Comparison of ENCODE assay signal across 7 mouse cellular contexts in the genomic region with DNA sequence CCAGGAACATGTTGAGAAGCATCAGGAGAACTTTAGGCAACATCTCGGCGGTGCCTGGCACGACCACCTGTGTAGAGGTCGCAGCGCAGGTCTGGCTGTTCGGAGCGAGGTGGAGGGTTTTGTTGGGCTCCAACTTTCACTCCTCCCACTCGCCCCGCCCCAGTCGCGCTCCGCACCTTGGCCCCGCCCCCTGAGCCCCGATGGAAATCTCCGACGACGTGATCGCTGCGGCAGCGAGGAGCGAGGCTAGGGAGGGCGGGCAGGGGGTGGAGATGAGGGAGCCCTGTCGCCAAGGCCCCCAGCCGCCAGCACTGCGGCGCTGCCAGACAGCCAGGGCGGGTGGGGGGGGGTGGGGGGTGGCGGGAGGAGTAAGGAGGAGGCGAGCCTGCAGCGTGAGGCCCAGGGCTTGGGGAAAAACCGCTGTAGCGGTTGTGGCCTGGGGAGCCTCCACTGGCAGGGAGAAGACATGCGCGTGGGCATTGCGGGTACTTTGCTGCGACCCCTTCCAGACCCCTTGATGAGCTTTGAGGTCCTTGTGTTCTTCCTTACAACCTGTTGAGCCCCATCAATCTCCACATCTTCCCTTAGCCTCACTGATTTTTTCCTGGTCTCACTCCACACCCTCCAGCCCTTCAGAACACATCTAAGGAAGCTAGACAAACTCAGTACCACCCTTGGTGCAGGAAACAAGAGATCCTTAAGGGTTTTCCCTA. TPM values are rescaled to one million over a fixed set of nuclear protein-coding genes. Genes with fewer than 3 reads are reported as not detected.
DNase-seq lines count a peak whose midpoint lies in the region; ATAC-seq lines count a peak whose summit lies in the region.

A gene (minus strand): TSS at position 145 of the 713 bp plus-strand sequence.

- ATAC-seq in granulocyte monocyte progenitor cell, adult 5-6 weeks (replicated peaks; ENCODE audit: poor library complexity, severe bottlenecking) = peak; percentile 42; the same call in 1 of the 2 replicates
- peak; percentile 93 for ATAC-seq in intestine, embryonic 16.5 days
- no peak for ATAC-seq in activated CD4-positive, CD25-positive, alpha-beta regulatory T cell, adult 4 months

- H3K9me3 ChIP-seq in intestine, embryonic 16.5 days (ENCODE audit: control insufficient read depth, low read length) = no peaks in the 10 kb centered on the region

- H3K4me3 ChIP-seq in intestine, embryonic 16.5 days (ENCODE audit: low read length) = peak within 1 kb of the TSS; percentile 56

- peak within 1 kb of the TSS; percentile 62 for H3K9ac ChIP-seq in intestine, embryonic 16.5 days (ENCODE audit: low read depth, low read length)

- no peak within 1 kb of the TSS for H3K27ac ChIP-seq in intestine, embryonic 16.5 days (ENCODE audit: low read length)

- H3K36me3 ChIP-seq in intestine, embryonic 16.5 days (ENCODE audit: control insufficient read depth, insufficient read depth, low read length) = no peaks in the 10 kb centered on the region

- H3K4me1 ChIP-seq in intestine, embryonic 16.5 days (ENCODE audit: control insufficient read depth, insufficient read depth, low read length) = no peaks in the 10 kb centered on the region

- no peaks in the 10 kb centered on the region for H3K27me3 ChIP-seq in intestine, embryonic 16.5 days (replicated peaks; ENCODE audit: control insufficient read depth, insufficient read depth, low read length)

- WGBS in intestine, embryonic 16.5 days = 14% methylated on average over 32 of the region's 36 CpGs

- DNase-seq in R1 (ENCODE audit: low read depth, low spot score) = peak; percentile 44
- DNase-seq in c-Kit-positive CD71-positive TER-119-negative erythroid progenitor cells, embryonic 14.5 days (ENCODE audit: low read depth) = peak; percentile 4
- DNase-seq in lung, adult 18-20 months = peak; percentile 35 to 54
- DNase-seq in ovary, postnatal 36 days (ENCODE audit: low spot score) = peak; percentile 44

- H3K4me2 ChIP-seq in intestine, embryonic 16.5 days (ENCODE audit: low read depth, low read length) = peak within 1 kb of the TSS; percentile 76

RNA-seq across cellular contexts. Expression of the gene that starts here (rescaled TPM):
- total RNA-seq in granulocyte monocyte progenitor cell, adult 5-6 weeks (2014; fragmentation: Nextera tagmentation) = 0.21 TPM in 1 of 2 replicates, not detected in the other
- not detected in 2 replicates for total RNA-seq in granulocyte monocyte progenitor cell, adult 5-6 weeks (2017)
- polyA plus RNA-seq in intestine, embryonic 16.5 days (2015; fragmentation: Nextera tagmentation; extraction: Ambion mirVana) = 1.1 and 1.2 TPM in 2 replicates
- not detected for polyA plus RNA-seq in activated CD4-positive, CD25-positive, alpha-beta regulatory T cell, adult 4 months (2017; shearing (Covaris generic))

Comparison
In these comparisons a context has a peak if more than half of its experiments do, and no peak if none do; other contexts are left out.
1. Peak in ATAC-seq in granulocyte monocyte progenitor cell, adult 5-6 weeks; RNA of the gene not detected or under 1 TPM.